Mouse (Mus musculus) intestine, postnatal 0 days (tissue): ENCODE results near the gene Cap2. TPM values are rescaled to one million over a fixed set of nuclear protein-coding genes. Genes with fewer than 3 reads are reported as not detected.

Experiments
- ATAC-seq: fragments of 200-750 bp; cut with Nextera tagmentation; 2 replicates; pipeline ENCODE4 v1.8.0; 2017; ENCODE audit warnings: mild to moderate bottlenecking, moderate TSS enrichment, moderate library complexity
- H3K27ac ChIP-seq: fragments of 300-500 bp; sonication (generic); 2 replicates; pipeline ENCODE4 v1.5.1; 2014; ENCODE audit warnings: mild to moderate bottlenecking, low read depth, low read length, moderate library complexity
- H3K27me3 ChIP-seq: fragments of 300-500 bp; sonication (generic); replicated peaks from 2 replicates; pipeline ENCODE4 v1.6.1; 2014; ENCODE audit warnings: low read length, mixed read lengths; ENCODE audit not compliant: control insufficient read depth, insufficient read depth
- H3K36me3 ChIP-seq: fragments of 300-500 bp; sonication (generic); 2 replicates; pipeline ENCODE4 v1.6.1; 2014; ENCODE audit warnings: mild to moderate bottlenecking, moderate library complexity; ENCODE audit not compliant: control insufficient read depth, insufficient read depth
- H3K4me1 ChIP-seq: fragments of 300-500 bp; sonication (generic); replicated peaks from 2 replicates; pipeline ENCODE4 v1.6.1; 2014; ENCODE audit warnings: antibody characterized with exemption, low read length, mixed read lengths; ENCODE audit not compliant: control insufficient read depth, insufficient read depth
- H3K4me2 ChIP-seq: fragments of 300-500 bp; sonication (generic); replicated peaks from 2 replicates; pipeline ENCODE4 v1.6.1; 2014; ENCODE audit warnings: low read depth, mild to moderate bottlenecking, moderate library complexity
- H3K4me3 ChIP-seq: fragments of 300-500 bp; sonication (generic); 2 replicates; pipeline ENCODE4 v1.5.1; 2014; ENCODE audit warnings: low read depth, low read length
- H3K9ac ChIP-seq: fragments of 300-500 bp; sonication (generic); 2 replicates; pipeline ENCODE4 v1.6.1; 2014; ENCODE audit warnings: mild to moderate bottlenecking, low read depth, low read length
- H3K9me3 ChIP-seq: fragments of 300-500 bp; sonication (generic); 2 replicates; pipeline ENCODE4 v1.6.1; 2016; ENCODE audit warnings: mixed run types; ENCODE audit not compliant: control insufficient read depth
- CTCF ChIP-seq: sonication (generic); IDR thresholded peaks from 2 replicates; pipeline ENCODE4 v1.5.1; 2016; ENCODE audit warnings: low read depth, mild to moderate bottlenecking, control low read depth, antibody characterized with exemption, moderate library complexity
- WGBS: fragments of 180-500 bp; shearing (Covaris S2); extraction: QIAGEN DNeasy Blood & Tissue Kit; methylation state at CpG from one replicate; pipeline ENCODE4 v1.1.7; 2014; 5-methylcytosine and 5-hydroxymethylcytosine counted together
- polyA plus RNA-seq: library from polyadenylated mRNA; unstranded; fragments of >200 nt; fragmentation: Nextera tagmentation; extraction: Ambion mirVana; gene quantifications from 2 replicates; pipeline ENCODE4 v1.2.1, GENCODE M21; 2015

The Cap2 gene
- polyA plus RNA-seq, 1 experiment from 2014 or later = 6.3 TPM

DNA sequence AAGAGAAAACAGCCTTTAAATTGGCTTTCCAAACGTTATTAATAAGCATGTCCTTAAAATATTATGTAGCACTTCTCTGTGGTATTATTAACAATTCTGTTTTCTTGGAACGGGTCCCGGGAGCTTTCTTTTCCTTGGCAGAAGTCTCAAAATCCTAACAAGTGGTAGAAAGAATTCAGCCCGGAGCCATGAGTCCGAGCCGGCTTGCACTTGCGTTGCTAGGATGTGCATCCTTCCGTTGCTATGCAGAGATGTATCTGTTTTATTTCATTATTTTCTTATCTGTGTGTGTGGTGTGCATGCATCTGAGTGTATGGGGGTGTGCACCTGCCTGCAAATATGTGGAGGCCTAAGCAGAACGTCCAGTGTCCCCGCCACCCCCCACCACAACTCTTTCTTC, 126.2 kb downstream of the Cap2 start:
- no peaks in the 10 kb centered on the region for H3K9me3 ChIP-seq
- H3K27me3 ChIP-seq = no peaks in the 10 kb centered on the region
- H3K4me3 ChIP-seq = no peak overlapping the region
- no peak overlapping the region for H3K9ac ChIP-seq
- no peak overlapping the region for H3K27ac ChIP-seq
- no peak for ATAC-seq
- 46% methylated on average over 10 of the region's 10 CpGs for WGBS
- H3K4me2 ChIP-seq = no peak overlapping the region
- H3K36me3 ChIP-seq = no peaks in the 10 kb centered on the region
- TF ChIP-seq CTCF = no peak
- no peaks in the 10 kb centered on the region for H3K4me1 ChIP-seq

DNA sequence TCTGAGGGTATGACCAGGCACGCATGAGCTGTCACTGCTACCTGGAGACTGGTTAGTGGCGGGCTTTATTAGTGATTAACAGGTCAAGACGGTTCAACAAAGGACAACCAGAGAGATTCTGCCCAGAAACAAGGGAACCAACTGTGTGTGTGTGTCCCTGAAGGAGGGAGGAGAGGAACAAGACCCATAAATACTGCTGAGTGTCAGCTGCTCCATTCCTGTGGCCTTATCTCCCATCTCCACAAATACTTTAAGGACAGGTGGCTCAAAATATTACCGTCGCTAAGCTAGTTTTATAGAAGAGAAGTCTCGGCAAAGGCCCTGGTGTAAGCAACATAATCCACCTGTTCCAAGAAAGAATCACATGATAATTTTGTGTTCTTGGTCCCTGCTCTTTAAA, 127.7 kb downstream of the Cap2 start:
- Histone ChIP-seq H3K36me3 (no peaks in the 10 kb centered on the region), H3K27me3 (no peaks in the 10 kb centered on the region), H3K4me3 (no peak overlapping the region), H3K4me1 (no peaks in the 10 kb centered on the region), H3K4me2 (no peak overlapping the region), H3K27ac (no peak overlapping the region), H3K9me3 (no peaks in the 10 kb centered on the region), H3K9ac (no peak overlapping the region)
- 61% methylated on average over 6 of the region's 6 CpGs for WGBS
- ATAC-seq = no peak
- no peak for TF ChIP-seq CTCF

DNA sequence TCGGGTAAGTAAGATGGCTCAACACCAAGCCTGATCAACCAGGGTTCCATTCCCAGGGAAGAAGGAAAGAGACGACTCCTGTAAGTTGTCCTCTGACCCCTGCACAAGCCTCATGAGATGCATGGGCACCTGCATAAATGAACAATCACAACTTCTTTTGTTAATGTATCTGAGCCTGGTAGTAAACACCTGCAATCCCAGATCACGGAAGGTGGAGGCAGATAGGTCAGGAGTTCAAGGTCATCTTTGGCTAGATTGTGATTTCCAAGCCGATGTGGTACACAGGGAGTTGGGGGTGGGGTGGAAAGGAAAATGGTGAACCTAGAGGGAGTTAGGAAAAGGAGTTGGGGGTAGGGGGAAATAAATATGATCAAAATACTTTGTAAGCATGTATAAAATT, 131.1 kb downstream of the Cap2 start:
- no peak overlapping the region for H3K4me3 ChIP-seq
- TF ChIP-seq CTCF = no peak
- H3K4me2 ChIP-seq = no peak overlapping the region
- 34% methylated on average over 4 of the region's 4 CpGs for WGBS
- H3K27me3 ChIP-seq = no peaks in the 10 kb centered on the region
- H3K9me3 ChIP-seq = no peaks in the 10 kb centered on the region
- no peak overlapping the region for H3K27ac ChIP-seq
- no peak for ATAC-seq
- no peaks in the 10 kb centered on the region for H3K4me1 ChIP-seq
- H3K36me3 ChIP-seq = no peaks in the 10 kb centered on the region
- H3K9ac ChIP-seq = no peak overlapping the region

DNA sequence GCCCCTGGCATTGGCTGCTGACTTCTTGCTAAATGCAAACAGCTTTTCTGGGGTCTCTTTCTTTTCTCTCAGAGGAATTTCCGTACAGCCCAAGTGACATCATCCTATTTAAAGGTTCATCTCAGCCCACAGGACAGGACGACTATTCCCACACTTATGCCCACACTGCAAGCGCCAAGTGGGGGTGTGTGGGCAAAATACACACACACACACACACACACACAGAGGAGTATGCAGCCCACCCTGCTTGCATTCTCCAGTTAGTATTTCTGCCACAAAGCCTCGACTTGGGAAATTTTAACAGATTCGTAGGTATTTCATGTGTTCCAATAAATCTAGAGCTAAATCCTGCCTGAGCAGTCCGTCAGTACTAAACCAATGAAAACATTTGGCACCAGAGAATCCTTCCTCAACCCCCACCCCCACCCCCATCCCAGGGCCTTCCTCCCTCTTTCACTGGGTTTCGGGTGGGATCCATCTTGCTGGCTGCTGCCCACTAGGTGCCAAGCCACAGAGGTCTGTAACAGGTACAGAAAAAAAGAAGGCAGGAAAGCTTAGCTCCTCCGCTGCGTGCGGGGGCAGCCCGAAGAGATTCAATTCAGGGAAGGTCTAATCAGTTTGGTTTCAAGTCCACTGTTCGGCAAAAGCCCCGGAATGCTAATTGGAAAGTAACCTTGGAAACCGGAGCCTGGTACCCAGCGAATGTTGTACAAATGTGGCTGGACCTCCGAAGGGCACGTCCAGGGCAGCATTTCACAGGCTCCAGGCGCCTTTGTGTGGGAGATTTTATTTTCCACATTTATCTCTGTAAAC, 131.9 kb downstream of the Cap2 start:
- H3K27me3 ChIP-seq = no peaks in the 10 kb centered on the region
- H3K27ac ChIP-seq = no peak overlapping the region
- H3K36me3 ChIP-seq = no peaks in the 10 kb centered on the region
- H3K4me2 ChIP-seq = no peak overlapping the region
- WGBS = 74% methylated on average over 18 of the region's 18 CpGs
- H3K4me1 ChIP-seq = no peaks in the 10 kb centered on the region
- H3K9ac ChIP-seq = no peak overlapping the region
- H3K4me3 ChIP-seq = no peak overlapping the region
- no peak for ATAC-seq
- TF ChIP-seq CTCF = no peak
- H3K9me3 ChIP-seq = no peaks in the 10 kb centered on the region

DNA sequence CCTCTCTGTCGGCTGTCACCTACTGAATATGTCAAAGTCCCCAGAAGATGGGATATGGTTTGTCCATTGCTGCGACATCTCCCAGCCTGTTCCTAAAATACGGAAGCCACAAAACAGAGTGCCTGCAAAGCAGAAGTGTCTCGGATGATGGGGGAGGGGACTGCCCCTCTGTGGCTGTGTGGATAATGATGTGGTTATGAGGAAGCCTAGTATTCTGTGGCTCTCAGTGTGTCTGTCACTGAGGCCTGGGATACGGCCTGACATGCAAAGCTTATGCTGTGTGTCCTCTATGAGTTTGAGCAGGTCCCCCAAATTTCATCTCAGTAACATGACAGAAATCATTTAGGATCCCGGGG, 132.5 kb downstream of the Cap2 start:
- no peak overlapping the region for H3K4me2 ChIP-seq
- H3K9ac ChIP-seq = no peak overlapping the region
- H3K4me1 ChIP-seq = no peaks in the 10 kb centered on the region
- no peak for ATAC-seq
- H3K9me3 ChIP-seq = no peaks in the 10 kb centered on the region
- H3K36me3 ChIP-seq = no peaks in the 10 kb centered on the region
- no peak overlapping the region for H3K4me3 ChIP-seq
- H3K27ac ChIP-seq = no peak overlapping the region
- TF ChIP-seq CTCF = no peak
- 68% methylated on average over 6 of the region's 6 CpGs for WGBS
- H3K27me3 ChIP-seq = no peaks in the 10 kb centered on the region

DNA sequence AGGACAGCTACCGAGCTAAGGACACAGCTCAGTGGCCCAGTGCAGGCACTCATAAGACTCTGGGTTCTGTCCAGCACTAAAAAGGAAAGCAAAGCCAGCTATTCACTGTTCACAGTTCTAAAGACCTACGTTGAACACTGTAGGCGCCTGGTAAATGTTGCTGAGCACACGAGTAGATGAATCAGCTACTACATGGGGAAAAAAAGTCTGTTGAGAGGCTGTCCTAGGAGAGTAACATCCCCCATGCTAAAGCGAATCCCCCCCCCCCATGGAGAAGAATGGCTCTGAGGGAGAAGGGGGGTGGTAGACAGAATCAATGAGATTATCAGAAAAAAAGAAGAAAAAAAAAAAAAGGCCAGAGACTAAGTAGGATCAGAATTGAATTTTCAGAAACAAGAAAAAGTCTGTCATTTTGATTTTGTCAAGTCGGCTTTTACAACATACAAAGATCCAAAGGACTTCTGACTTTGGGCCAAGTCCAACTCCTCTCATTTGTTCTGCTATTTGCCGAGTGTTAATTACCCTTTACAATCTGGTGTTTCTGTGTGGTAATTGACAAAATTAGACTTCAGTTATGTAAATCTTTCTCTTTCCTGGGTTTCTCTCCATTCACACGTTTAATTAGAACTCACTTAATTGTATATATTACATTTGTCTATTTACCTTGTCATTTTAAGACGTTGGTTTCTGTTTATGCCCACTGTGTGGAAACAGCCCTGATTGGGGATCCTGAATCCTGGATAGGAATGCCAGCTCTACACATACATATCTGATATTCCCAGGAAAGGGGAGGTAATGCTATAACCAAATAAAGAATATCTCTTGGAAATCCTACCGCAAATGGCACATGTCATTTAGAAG, 139.2 kb downstream of the Cap2 start:
- WGBS = 80% methylated on average over 10 of the region's 10 CpGs
- ATAC-seq = no peak
- Histone ChIP-seq H3K27ac (no peak overlapping the region), H3K9ac (no peak overlapping the region), H3K27me3 (no peaks in the 10 kb centered on the region), H3K4me1 (no peaks in the 10 kb centered on the region), H3K4me3 (no peak overlapping the region), H3K9me3 (peaks cover 6% of the 10 kb centered on the region; the same call in 1 of the 2 replicates), H3K36me3 (no peaks in the 10 kb centered on the region), H3K4me2 (no peak overlapping the region)
- no peak for TF ChIP-seq CTCF
